Mouse (Mus musculus): Measurements from ENCODE around the gene Galp.
"Not testable (repeated sequence)": the region's sequence is repeated elsewhere in the genome, so short reads cannot be mapped to it uniquely, and the experiment has no call there.

Gene Galp

GRCm38 (mm10) chr7:6179013-6179412 is 17.9 kb upstream of the Galp start:
- no peak for DNase-seq (ENCODE audit: low read depth)

DNA sequence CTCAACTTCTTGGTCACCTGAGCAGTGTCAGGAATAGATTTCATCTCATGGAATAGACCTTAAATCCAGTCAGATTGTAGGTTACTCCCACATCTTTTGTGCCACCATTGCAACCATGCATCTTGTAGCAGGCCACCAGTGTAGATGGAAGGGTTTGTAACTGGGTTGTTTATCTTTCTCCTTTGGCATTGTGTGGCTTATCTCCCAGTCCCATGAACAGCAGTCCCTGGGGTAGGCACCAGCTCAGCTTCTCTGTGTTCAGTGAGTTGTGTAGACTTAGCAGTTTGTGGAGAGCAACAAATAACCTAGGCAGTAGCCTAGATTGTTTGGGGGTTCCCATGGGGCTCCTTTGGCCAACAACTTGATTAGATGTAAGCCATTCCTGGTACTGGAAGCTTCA is 14.0 kb upstream of the Galp start:
- DNase-seq (ENCODE audit: low read depth), result no peak

GRCm38 (mm10) chr7:6183802-6184201 is 13.1 kb upstream of the Galp start:
- no peak for DNase-seq (ENCODE audit: low read depth)

GRCm38 (mm10) chr7:6184521-6184920 is 12.4 kb upstream of the Galp start:
- DNase-seq (ENCODE audit: low read depth), result no peak

- no peak for DNase-seq (ENCODE audit: low read depth)
Measured at GRCm38 (mm10) chr7:6185391-6185790, 11.5 kb upstream of the Galp start.

DNA sequence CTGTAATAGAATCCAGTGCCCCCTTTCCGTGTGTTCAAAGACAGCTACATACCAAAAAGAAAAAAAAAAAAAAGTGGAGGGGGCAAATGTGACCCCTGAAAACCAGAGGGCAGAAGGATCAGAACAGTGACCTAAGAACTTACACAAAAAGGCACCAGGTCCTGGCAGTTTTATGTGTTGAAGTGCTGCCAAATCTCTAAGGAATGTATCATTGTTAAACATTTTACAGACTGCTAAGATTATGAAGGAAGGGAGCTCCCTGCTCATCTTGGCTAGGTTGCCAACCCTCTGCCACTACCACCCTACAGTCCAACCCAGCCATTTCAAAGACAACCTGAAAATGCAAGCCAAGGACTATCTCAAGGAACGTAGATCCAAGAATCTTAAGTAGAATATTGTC is 10.7 kb upstream of the Galp start:
- no peak for DNase-seq (ENCODE audit: low read depth)

DNA sequence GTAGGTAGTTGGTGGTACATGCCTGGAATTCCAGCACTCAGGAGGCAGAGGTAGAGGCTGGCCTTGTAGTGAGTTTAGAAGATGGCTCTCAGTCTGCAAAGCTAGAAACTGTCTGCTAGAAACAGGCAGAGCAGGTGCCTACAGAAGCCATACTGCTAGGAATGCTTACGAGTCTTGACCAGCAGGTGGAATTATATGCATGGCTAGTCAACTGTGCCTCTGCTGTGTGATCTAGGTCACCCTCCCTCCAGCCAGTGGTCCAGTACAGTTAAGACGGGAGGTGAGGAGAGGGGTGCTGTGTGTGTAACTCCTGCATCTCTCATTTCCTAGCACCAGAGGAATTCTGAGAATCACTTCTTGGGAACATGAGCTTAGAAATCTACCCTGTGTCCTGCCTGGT is 10.1 kb upstream of the Galp start:
- DNase-seq (ENCODE audit: low read depth), result no peak

- no peak for DNase-seq (ENCODE audit: low read depth)
Measured at GRCm38 (mm10) chr7:6189542-6189941, 7.3 kb upstream of the Galp start.

DNA sequence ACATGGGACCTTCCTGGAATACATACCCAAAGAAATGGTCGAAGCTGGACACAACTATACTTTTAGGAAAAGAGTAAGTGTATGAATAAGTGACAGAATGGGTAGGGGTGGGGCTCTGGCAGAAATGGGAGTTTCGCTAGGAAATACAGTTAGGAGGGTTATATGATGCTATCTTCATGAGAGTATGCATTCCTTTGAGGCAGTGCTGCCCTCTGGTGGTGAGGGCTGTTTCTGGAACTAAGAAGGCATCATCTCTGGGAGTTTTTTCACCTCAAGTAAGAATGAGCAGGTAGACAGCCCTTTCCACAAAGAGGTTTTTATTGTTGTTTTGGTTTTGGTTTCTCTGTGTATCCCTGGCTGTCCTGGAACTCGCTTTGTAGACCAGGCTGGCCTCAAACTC is 5.5 kb upstream of the Galp start:
- DNase-seq (ENCODE audit: low read depth), result peak; percentile 69

GRCm38 (mm10) chr7:6194129-6194528 is 2.8 kb upstream of the Galp start:
- DNase-seq (ENCODE audit: low read depth), result peak; percentile 50

GRCm38 (mm10) chr7:6195777-6196176 is 1.1 kb upstream of the Galp start:
- DNase-seq (ENCODE audit: low read depth), result no peak

DNA sequence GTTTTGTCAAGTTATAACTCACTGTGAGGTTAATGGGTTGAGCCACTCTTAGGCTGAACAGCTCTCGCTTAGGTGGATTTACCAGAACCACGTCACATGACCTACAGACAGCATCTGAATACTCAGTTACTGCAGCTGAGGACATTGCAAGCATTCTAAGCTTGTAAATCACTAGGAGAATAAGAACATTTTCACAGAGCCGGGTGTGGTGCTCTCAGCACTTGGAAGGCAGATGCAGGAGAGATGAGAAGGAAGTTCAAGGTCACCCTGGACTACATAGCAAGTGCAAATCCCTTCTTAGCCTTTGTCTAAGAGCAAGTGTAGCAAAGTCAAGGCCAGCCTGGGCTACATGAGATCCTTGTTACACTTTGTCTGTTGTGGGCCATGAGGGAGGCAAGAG is 7.3 kb downstream of the Galp start:
- no peak for DNase-seq (ENCODE audit: low read depth)

DNA sequence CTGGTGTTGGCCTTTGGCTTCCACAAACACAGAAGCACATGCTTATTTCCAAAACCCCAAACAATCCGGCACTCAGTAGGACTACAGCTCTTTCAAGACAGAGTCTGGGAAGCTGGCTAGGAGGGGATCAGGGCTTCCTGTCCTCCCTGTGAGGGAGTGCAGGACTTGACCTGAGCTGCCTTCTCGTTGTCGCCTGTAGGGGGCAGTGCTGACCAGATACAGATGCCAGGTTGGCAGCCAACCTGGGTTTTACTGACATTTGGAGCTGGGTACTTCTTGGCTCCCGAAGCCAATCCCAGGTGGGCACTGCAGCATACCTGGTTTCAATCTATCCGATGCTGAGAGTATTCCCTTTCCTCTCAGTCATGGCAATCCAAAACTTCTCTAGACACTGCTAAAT is 16.3 kb downstream of the Galp start:
- DNase-seq (ENCODE audit: low read depth), result no peak

DNA sequence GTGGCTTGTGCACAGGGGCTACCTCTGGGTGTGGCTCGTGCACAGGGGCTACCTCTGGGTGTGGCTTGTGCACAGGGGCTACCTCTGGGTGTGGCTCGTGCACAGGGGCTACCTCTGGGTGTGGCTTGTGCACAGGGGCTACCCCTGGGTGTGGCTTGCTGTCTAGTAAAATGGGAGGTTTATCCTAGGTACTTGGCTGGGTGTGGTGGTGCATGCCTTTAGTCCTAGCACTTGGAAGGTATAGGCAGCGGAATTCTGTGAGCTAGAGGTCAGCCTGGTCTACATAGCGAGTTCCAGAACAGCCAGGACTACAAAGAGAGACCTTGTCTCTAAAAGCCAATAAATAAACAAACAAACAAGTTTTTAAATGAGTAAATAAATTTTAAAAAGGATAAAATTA is 17.8 kb downstream of the Galp start:
- DNase-seq (ENCODE audit: low read depth), result not testable (repeated sequence)

DNA sequence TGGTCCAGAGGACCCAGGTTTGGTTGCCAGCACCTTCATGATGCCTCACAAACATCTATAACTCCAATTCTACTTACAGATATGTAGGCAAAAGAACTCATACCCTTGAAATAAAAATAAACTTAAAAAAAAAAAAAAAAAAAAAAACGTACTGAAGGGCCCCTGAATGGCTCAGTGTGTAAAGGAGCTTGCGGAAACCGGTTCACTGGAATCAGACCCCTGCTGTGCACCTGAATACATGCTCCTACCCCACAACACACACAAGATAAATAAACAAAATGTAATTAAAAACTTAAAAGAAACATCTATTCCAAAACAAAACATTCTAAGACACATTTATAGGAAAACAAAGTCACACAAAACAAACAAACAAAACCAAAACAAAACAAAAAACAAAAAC is 23.3 kb downstream of the Galp start:
- DNase-seq (ENCODE audit: low read depth), result no peak

- DNase-seq (ENCODE audit: low read depth), result no peak
Measured at GRCm38 (mm10) chr7:6221978-6222377, 25.1 kb downstream of the Galp start, which contains the start of gene Zscan5b. Gene Zscan5b (plus strand): TSS chr7:6222278.

DNA sequence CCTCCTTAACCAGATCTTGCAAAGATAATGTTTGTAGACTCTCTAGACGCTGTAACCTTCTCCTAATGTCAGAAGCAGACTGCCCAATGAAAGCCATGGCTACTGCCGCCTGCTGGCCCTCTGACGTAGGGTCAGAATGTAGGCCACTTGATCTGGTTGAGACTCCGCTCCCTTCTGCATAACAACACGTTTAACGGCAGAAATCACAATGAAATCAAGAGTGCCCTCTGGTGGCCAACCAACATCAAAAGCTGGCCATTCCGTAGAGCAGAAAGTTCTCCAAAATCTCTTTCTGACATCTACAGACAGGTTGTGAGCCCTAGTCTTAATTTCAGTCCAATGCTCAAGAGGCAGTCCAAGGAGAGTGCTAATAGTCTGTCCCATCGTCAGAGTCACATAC is 31.6 kb downstream of the Galp start:
- not testable (repeated sequence) for DNase-seq (ENCODE audit: low read depth)

DNA sequence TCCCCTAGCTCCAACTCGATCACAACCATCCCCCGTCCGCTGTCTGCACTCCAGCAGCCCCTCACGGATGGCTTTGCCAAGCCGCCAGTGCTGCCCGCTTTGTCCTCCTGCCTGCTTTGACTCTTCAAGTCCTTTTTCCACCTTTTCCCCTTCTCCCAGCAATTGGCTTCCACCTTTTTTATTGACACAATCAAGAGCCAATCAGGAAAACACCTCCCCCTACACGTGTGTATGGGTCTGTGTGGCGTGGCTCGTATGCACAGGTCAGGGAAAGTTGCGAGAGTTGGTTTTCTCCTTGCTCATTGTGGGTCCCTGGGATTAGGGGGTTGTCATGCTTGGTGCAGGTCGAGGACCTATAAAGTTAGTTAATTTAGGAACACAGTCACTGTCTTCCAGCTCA is 42.9 kb downstream of the Galp start:
- no peak for DNase-seq (ENCODE audit: low read depth)

GRCm38 (mm10) chr7:6240841-6241425 is 44.0 kb downstream of the Galp start:
- DNase-seq (ENCODE audit: low read depth), result peak; percentile 34

DNA sequence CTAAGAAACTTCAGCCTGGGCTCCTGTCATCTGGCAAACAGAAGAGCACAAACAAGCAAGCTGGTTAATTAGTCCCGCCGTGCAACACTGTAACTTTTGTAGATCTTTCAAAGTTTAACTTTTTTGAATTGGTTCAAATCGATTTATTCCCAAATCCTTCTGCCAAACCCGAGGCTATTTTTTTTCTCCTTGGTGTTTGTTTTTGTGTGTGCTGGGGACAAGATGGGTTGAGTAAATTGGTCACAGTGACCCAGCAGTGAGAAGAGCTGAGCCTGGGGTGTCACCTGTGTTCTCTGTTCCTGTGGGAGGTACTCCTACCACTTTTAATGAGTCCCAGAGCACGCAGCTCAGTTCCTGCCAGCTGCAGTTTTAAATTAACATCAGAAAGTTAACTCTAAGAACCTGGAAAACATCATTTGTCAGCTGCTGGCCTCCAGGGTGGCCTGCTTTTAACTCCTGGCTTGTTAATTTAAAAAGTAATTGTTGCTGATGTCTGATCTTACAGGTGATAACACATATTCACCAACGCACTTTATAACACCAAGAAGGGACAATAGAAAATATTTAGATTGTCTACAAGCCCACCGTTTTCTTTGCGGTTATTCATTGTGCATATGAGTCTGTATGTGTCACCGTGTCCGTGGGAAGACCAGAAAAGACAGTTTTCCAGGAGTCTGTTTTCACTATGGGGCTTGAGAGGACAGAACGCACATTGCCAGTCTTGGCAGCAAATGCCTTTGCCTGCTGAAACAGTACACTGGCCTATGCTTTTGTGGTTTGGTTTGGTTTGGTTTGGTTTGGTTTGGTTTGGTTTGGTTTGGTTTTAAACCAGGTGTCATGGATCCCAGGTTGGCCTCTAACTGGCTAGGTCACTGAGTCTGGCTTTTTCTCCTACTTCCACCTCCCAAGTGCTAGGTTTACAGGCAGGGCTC is 47.7 kb downstream of the Galp start:
- no peak for DNase-seq (ENCODE audit: low read depth)

- no peak for DNase-seq (ENCODE audit: low read depth)
Measured at GRCm38 (mm10) chr7:6252410-6252809, 55.5 kb downstream of the Galp start, which contains the start of gene Epp13. Gene Epp13 (plus strand): TSS chr7:6252710.

- DNase-seq (ENCODE audit: low read depth), result no peak
Measured at GRCm38 (mm10) chr7:6254451-6254850, 57.6 kb downstream of the Galp start.

DNA sequence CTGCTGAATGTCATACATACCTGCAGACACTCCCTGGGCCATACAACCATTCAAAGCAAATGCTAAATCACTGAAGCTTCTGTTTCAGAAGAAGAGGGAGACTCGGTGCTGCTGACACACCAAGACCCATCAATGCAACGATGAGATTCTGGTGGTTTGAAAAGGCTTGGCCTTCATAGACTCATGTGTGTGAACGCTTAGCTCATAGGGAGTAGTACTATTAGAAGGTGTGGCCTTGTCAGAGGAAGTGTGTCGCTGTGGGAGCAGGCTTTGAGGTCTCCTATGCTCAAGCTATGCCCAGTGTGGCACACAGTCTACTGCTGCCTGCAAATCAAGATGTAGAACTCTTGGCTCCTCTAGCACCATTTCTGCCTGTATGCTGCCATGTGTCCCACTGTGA is 60.5 kb downstream of the Galp start:
- DNase-seq (ENCODE audit: low read depth), result no peak
